Mouse (Mus musculus): ENCODE results near the gene Ppp4c. TPM values are rescaled to one million over a fixed set of nuclear protein-coding genes. Genes with fewer than 3 reads are reported as not detected.

Gene Ppp4c
- polyA plus RNA-seq, 1 experiment from 2014 or later: 215 TPM

DNA sequence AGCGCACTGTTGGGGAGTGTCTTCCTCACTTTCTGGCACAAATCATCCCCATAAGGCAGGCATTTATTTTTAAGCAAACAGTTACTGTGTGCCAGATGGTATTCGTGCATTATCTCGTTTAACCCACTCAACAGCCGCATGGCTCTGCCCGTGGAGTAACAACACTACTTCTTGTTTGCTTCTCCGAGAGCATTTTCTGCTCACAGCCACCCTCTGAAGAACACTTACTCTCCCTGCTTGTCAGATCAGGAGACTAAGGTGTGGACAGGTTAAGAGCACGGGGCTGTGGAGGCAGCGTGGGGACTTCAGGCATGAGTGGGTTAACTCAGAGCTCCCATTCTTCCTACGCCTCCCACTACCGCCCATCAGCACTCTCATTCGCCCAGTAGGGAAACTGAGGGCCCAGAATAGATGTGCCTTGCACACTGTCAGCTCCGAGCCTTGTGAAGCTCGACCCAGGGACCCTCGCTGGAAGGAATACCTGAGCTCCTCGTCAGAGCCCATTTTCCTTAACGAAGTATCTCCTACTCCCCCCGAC lies 29.8 kb downstream of the Ppp4c start:
- H3K4me3 ChIP-seq (ENCODE audit: low read length): no peak overlapping the region; the same call in 1 of the 2 replicates
- peaks cover 32% of the 10 kb centered on the region for H3K36me3 ChIP-seq (ENCODE audit: control insufficient read depth, insufficient read depth, low read length)
- H3K4me2 ChIP-seq (ENCODE audit: low read depth, low read length): peak overlapping the region; percentile 78

DNA sequence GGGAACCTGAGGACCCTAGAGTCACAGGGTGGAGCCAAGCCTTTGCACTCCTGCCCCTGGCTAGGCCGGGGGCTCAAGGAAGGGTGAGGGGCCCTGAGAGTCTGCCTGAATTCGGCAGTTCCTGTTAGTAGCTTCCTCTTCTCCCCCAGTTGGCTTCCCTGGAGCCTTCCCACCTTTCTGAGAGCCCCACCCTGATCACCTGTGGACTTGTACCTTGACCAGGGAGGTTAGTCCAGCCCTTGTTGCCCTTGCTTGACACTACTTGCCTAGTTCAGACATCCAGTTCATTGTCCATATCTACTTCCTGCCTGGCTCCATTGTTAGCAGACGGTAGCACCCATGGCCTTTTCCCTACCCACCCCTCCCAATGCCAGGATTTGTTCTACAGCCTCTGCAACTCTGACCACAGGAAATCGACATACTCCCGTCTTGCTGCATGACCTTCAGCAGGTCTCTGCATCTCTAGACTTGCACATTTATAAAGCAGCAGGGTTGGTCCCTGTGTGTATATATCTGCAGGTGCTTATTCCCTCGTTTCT lies 30.7 kb downstream of the Ppp4c start:
- WGBS: 40% methylated on average over 6 of the region's 6 CpGs
- peak overlapping the region; percentile 99 for H3K27ac ChIP-seq (ENCODE audit: low read length)
- H3K4me2 ChIP-seq (ENCODE audit: low read depth, low read length): peak overlapping the region; percentile 78
- no peaks in the 10 kb centered on the region for H3K27me3 ChIP-seq (replicated peaks; ENCODE audit: control insufficient read depth, insufficient read depth, low read length)
- peak; percentile 39 for ATAC-seq
- H3K4me3 ChIP-seq (ENCODE audit: low read length): peak overlapping the region; percentile 67
- peaks cover 30% of the 10 kb centered on the region for H3K36me3 ChIP-seq (ENCODE audit: control insufficient read depth, insufficient read depth, low read length)
- peak overlapping the region; percentile 88 for H3K9ac ChIP-seq (ENCODE audit: low read depth, low read length)
- peaks cover 39% of the 10 kb centered on the region for H3K4me1 ChIP-seq (ENCODE audit: control insufficient read depth, insufficient read depth, low read length)
- no peaks in the 10 kb centered on the region for H3K9me3 ChIP-seq (ENCODE audit: control insufficient read depth, low read length)

More for the DNA sequence above, 29.8 kb downstream of the Ppp4c start:
- Histone ChIP-seq H3K9ac (ENCODE audit: low read depth, low read length) (peak overlapping the region; percentile 9), H3K9me3 (ENCODE audit: control insufficient read depth, low read length) (no peaks in the 10 kb centered on the region), H3K4me1 (ENCODE audit: control insufficient read depth, insufficient read depth, low read length) (peaks cover 39% of the 10 kb centered on the region), H3K27me3 (replicated peaks; ENCODE audit: control insufficient read depth, insufficient read depth, low read length) (no peaks in the 10 kb centered on the region), H3K27ac (ENCODE audit: low read length) (peak overlapping the region; percentile 99; the same call in 1 of the 2 replicates)
- no peak for ATAC-seq
- 53% methylated on average over 17 of the region's 17 CpGs for WGBS

DNA sequence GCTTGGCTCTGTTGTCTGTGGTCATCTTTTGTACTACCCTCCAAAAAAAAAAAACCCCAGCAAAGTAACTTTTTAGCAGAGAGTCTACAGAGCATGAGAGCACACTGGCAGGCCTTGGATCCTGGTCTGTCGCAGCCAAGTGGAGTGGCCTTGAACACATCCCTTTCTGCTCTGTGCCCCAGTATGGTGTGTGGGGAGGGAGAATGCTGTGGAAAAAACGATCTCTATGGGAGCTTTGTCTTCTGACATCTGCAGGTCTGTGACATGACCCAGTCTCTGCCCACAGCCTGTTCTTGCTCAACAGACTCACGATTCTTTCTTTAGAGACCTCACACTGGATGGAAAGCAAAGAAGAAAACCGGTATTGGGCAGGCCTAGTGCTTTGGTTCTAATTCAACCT lies 31.3 kb downstream of the Ppp4c start:
- Histone ChIP-seq H3K36me3 (ENCODE audit: control insufficient read depth, insufficient read depth, low read length) (peaks cover 23% of the 10 kb centered on the region), H3K4me3 (ENCODE audit: low read length) (peak overlapping the region; percentile 67), H3K27me3 (replicated peaks; ENCODE audit: control insufficient read depth, insufficient read depth, low read length) (no peaks in the 10 kb centered on the region), H3K4me1 (ENCODE audit: control insufficient read depth, insufficient read depth, low read length) (peaks cover 35% of the 10 kb centered on the region), H3K9me3 (ENCODE audit: control insufficient read depth, low read length) (no peaks in the 10 kb centered on the region), H3K27ac (ENCODE audit: low read length) (peak overlapping the region; percentile 99), H3K9ac (ENCODE audit: low read depth, low read length) (peak overlapping the region; percentile 88), H3K4me2 (ENCODE audit: low read depth, low read length) (peak overlapping the region; percentile 78)
- no peak for ATAC-seq
- 23% methylated on average over 4 of the region's 4 CpGs for WGBS

DNA sequence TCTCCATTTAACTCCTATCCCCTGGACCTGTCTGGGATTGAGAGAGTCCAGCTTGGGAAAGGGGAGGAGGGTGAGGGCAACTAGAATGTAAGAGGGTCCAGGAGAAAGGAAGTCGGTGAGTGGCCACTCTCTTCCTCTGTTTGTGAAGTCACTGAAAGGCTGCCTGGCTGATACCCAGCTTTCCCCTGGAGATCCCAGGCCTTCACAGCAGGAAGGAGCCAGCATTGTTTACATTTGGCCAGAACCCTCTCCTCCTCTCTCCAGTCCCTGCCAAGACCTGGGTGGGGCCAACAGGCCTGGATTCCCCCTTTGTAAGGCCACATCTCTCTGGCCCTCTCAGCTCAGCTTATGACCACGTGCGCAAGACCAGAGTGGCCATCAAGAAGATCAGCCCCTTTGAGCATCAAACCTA lies 31.9 kb downstream of the Ppp4c start:
- H3K27me3 ChIP-seq (replicated peaks; ENCODE audit: control insufficient read depth, insufficient read depth, low read length): no peaks in the 10 kb centered on the region
- peak overlapping the region; percentile 67 for H3K4me3 ChIP-seq (ENCODE audit: low read length)
- 12% methylated on average over 3 of the region's 3 CpGs for WGBS
- ATAC-seq: peak; percentile 70
- H3K4me2 ChIP-seq (ENCODE audit: low read depth, low read length): peak overlapping the region; percentile 78
- peaks cover 30% of the 10 kb centered on the region for H3K4me1 ChIP-seq (ENCODE audit: control insufficient read depth, insufficient read depth, low read length)
- H3K27ac ChIP-seq (ENCODE audit: low read length): peak overlapping the region; percentile 99
- H3K9ac ChIP-seq (ENCODE audit: low read depth, low read length): peak overlapping the region; percentile 88
- H3K36me3 ChIP-seq (ENCODE audit: control insufficient read depth, insufficient read depth, low read length): peaks cover 18% of the 10 kb centered on the region
- no peaks in the 10 kb centered on the region for H3K9me3 ChIP-seq (ENCODE audit: control insufficient read depth, low read length)

DNA sequence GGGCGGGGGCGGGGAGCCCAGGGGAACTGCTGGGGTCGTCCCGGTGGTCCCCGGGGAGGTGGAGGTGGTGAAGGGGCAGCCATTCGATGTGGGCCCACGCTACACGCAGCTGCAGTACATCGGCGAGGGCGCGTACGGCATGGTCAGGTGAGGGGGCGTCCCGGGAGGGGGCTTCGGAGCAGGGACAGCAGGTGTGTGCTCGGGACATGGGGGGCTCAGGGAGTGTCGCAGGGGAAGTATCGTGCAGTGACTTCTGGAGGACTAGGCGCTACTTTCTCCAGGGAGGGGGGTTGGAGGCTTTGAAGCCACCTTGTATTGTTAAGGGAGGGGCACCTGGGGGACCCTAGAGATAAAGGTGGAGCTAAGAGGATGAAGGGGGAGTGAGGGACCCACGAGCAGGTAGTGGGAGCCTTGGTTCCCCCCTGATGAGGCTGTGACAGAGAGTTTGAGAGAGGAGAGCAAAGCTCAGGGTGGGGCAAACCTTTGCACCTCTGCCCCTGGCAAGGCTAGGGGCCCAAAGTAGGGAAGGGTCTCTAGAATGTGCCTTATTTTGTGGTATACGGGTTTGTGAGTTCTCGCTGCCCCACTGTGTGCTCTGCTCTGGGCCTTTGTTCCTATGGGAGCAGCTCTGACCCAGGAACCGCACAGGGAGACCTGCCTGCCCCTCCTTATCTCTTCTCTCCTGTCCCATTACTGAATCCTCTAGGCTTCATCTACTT lies 32.5 kb downstream of the Ppp4c start:
- WGBS: 1% methylated on average over 23 of the region's 24 CpGs
- Histone ChIP-seq H3K9me3 (ENCODE audit: control insufficient read depth, low read length) (no peaks in the 10 kb centered on the region), H3K4me1 (ENCODE audit: control insufficient read depth, insufficient read depth, low read length) (peaks cover 32% of the 10 kb centered on the region), H3K4me3 (ENCODE audit: low read length) (peak overlapping the region; percentile 67), H3K36me3 (ENCODE audit: control insufficient read depth, insufficient read depth, low read length) (peaks cover 13% of the 10 kb centered on the region), H3K9ac (ENCODE audit: low read depth, low read length) (peak overlapping the region; percentile 88), H3K4me2 (ENCODE audit: low read depth, low read length) (peak overlapping the region; percentile 78), H3K27me3 (replicated peaks; ENCODE audit: control insufficient read depth, insufficient read depth, low read length) (no peaks in the 10 kb centered on the region), H3K27ac (ENCODE audit: low read length) (peak overlapping the region; percentile 99)
- ATAC-seq: peak; percentile 41

DNA sequence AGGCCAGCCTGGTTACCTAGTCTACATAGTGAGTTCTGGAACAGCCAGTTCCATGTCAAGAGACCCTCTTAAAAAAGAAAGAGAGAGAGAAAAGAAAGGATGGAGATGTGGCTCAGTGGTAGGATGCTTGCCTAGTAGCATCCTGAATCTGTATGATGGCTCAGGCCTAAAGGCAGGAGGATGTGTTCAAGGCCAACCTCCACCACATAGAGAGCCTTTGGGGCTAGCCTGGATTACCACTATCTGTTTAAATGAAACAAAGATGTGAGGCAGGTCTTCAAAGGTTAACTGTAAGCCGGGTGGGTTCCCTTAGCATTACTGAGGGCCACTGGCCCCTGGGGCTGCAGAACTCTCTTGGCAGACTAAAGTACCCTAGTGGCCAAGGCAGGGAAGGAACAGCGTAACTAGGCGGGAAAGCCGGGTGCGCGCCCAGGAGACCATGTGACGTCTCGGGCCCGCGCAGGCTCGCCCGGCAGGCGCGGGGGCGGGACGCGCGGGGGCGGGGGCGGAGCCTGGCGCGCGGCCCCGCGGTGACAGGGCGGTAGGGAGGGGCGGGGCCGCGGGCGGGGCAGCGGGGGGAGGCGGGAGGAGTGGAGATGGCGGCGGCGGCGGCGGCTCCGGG lies 33.1 kb downstream of the Ppp4c start, which contains the start of gene Mapk3:
Mapk3 (plus strand) TSS at position 552 of the 622 bp plus-strand sequence.
- peak within 1 kb of the TSS; percentile 88 for H3K9ac ChIP-seq (ENCODE audit: low read depth, low read length)
- no peaks in the 10 kb centered on the region for H3K27me3 ChIP-seq (replicated peaks; ENCODE audit: control insufficient read depth, insufficient read depth, low read length)
- peak within 1 kb of the TSS; percentile 67 for H3K4me3 ChIP-seq (ENCODE audit: low read length)
- H3K36me3 ChIP-seq (ENCODE audit: control insufficient read depth, insufficient read depth, low read length): peaks cover 7% of the 10 kb centered on the region
- peak within 1 kb of the TSS; percentile 78 for H3K4me2 ChIP-seq (ENCODE audit: low read depth, low read length)
- H3K9me3 ChIP-seq (ENCODE audit: control insufficient read depth, low read length): no peaks in the 10 kb centered on the region
- peaks cover 35% of the 10 kb centered on the region for H3K4me1 ChIP-seq (ENCODE audit: control insufficient read depth, insufficient read depth, low read length)
- WGBS: under 1% methylated on average over 26 of the region's 38 CpGs
- ATAC-seq: peak; percentile 57
- peak within 1 kb of the TSS; percentile 99 for H3K27ac ChIP-seq (ENCODE audit: low read length)

DNA sequence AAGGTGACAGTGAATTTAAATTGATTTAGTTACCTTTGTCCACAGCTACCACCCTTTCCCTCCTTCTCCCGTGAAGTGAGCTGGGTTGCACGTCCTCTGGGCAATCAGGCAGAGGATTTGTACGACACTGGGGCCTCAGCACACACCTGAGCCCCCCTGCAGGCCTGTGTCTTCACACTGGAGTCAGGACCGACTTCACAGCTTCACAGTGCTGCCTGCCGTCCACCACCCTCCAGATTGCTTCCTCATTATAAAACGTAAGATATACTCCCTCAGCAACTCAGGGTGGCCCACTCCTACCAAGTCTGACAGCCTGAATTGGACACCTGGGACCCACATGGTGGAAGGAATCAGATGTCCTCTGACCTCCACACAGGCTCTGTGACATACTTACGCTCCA lies 33.8 kb downstream of the Ppp4c start:
- H3K9me3 ChIP-seq (ENCODE audit: control insufficient read depth, low read length): no peaks in the 10 kb centered on the region
- H3K27ac ChIP-seq (ENCODE audit: low read length): no peak overlapping the region; the same call in 1 of the 2 replicates
- H3K4me1 ChIP-seq (ENCODE audit: control insufficient read depth, insufficient read depth, low read length): peaks cover 35% of the 10 kb centered on the region
- no peak overlapping the region for H3K9ac ChIP-seq (ENCODE audit: low read depth, low read length)
- no peak overlapping the region for H3K4me3 ChIP-seq (ENCODE audit: low read length)
- H3K36me3 ChIP-seq (ENCODE audit: control insufficient read depth, insufficient read depth, low read length): peaks cover 3% of the 10 kb centered on the region
- no peak for ATAC-seq
- H3K4me2 ChIP-seq (ENCODE audit: low read depth, low read length): no peak overlapping the region
- no peaks in the 10 kb centered on the region for H3K27me3 ChIP-seq (replicated peaks; ENCODE audit: control insufficient read depth, insufficient read depth, low read length)
- WGBS: 65% methylated on average over 7 of the region's 7 CpGs

DNA sequence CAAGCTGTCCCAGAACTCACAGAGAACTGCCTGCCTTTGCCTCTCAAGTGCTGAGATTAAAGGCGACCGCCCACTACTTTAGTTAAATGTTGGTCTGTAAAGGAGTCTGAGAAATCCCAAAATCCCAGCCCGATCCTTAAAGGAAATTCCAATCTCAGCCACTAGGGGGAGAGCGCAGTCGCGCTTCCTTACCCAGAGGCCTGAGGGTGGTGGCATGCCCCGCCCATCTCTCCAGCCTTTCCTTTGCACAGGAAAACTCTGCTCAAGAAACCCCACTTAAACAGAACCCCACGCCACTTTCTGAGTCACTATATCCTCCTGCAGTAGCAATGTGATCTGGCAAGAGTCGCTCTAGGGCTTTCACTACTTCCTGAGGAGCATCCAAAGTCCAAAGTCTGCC lies 37.4 kb downstream of the Ppp4c start:
- WGBS: 1% methylated on average over 9 of the region's 9 CpGs
- ATAC-seq: peak; percentile 76
- H3K4me2 ChIP-seq (ENCODE audit: low read depth, low read length): peak overlapping the region; percentile 26; the same call in 1 of the 2 replicates
- H3K9ac ChIP-seq (ENCODE audit: low read depth, low read length): peak overlapping the region; percentile 51
- H3K4me1 ChIP-seq (ENCODE audit: control insufficient read depth, insufficient read depth, low read length): peaks cover 8% of the 10 kb centered on the region
- no peak overlapping the region for H3K4me3 ChIP-seq (ENCODE audit: low read length)
- no peaks in the 10 kb centered on the region for H3K36me3 ChIP-seq (ENCODE audit: control insufficient read depth, insufficient read depth, low read length)
- no peaks in the 10 kb centered on the region for H3K9me3 ChIP-seq (ENCODE audit: control insufficient read depth, low read length)
- peak overlapping the region; percentile 56 for H3K27ac ChIP-seq (ENCODE audit: low read length)
- no peaks in the 10 kb centered on the region for H3K27me3 ChIP-seq (replicated peaks; ENCODE audit: control insufficient read depth, insufficient read depth, low read length)

All from intestine, embryonic 16.5 days (tissue).